Mouse (Mus musculus) cerebellum, postnatal 4 days (tissue): ENCODE data around the gene Yeats2.
"Not testable (repeated sequence)": the region's sequence is repeated elsewhere in the genome, so short reads cannot be mapped to it uniquely, and the experiment has no call there.

Experiments
- DNase-seq, 2 experiments: peaks; one replicate each; pipeline ENCODE4 v3.0.0; 2022; ENCODE audit warnings: low spot score in 2 of 2, mixed read lengths in 1 of 2

Yeats2 gene

DNA sequence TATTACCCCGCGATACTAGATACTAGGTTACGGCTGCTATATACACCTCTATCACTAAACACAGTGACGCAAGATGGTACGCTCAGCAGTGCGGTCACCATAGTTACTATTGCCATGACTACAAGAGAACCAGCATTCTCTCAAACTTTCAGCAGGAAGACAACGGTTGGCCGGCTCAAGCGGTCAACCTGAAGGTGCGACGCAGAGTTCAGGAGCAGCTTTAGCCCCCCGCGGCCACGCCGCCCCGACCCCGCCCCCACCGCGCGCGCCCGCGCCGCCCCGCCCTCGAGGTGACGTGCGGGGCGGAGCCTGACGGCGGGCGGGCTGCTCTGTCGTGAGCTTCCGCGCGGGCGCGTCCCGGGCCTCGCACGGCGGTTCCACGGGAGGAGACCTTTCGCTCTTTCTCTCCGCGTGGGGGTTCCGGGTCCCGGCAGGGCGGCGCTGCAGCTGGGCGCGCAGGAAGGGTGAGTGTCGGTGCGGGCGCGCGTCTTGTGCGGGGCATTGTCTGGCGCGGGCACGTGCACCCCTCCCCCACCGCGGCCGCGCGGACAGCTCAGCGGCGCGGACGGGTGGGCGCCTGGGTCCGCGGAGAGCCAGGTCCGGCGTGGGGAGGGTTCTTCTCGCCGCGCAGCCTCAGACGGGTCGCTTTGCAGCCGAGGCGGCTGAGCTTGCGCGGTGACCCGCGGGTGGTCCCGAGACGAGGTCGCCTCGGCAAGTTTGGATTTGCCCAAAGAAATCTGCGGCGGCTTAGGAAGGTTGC, at the start of gene Yeats2:
Gene Yeats2 (plus strand): TSS at position 292 of the 760 bp plus-strand sequence.
- peak; percentile 67 to 82 for DNase-seq

- DNase-seq = no peak
Observed at GRCm38 (mm10) chr16:20095966-20096365, 44.9 kb upstream of the Yeats2 start.

DNA sequence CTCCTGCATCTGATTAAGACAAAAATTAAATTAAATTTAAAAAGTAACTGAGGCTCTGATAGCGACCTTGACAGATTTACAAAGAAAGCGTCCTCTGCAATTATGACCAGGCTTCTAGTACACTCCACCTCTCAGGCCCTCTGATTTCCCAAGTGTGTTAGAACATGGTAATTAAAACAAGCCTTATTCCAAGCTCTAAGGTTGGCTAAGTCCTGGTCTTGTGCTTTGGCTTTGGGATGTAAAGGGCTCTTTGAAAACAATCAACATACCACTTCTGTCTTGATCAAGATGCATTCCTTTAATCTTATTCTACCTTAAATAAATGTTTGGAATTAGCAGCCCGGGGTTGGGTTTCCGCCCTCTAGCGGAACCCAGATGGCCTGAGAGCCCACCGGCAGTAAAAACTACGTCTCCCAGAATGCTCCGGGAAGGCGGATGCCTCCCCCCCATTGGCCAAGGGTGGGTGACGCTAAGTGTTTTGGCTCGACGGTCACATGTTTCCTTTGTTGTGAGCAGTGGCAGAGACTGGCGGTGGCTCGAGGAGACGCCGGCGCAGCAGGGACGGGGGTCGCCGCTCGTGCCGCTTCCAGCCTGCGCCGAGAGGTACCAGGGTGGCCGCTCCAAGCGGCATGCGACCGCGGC, 43.7 kb upstream of the Yeats2 start, which contains the start of gene Klhl24:
Gene Klhl24 (plus strand): TSS at position 474 of the 642 bp plus-strand sequence.
- peak; percentile 71 to 89 for DNase-seq

GRCm38 (mm10) chr16:20097711-20098374, 43.0 kb upstream of the Yeats2 start:
- DNase-seq = peak; percentile 80 to 84

DNA sequence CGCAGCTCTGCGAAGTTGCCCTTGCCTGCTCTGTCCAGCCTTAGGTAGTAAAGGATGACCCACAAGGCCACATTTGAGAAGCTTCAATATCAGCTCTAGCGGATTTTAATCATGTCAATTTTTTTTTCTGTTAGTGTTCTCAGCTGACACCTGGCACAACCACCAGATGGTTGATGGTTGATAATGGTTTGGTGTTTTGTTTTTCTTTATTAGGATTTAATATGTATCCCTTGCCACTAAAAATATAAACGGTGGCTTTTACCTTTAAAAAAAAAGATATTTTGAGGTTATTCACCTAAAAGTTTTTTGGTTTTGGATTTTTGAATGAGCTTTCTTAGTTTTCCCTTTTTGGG, 42.5 kb upstream of the Yeats2 start:
- no peak for DNase-seq

DNA sequence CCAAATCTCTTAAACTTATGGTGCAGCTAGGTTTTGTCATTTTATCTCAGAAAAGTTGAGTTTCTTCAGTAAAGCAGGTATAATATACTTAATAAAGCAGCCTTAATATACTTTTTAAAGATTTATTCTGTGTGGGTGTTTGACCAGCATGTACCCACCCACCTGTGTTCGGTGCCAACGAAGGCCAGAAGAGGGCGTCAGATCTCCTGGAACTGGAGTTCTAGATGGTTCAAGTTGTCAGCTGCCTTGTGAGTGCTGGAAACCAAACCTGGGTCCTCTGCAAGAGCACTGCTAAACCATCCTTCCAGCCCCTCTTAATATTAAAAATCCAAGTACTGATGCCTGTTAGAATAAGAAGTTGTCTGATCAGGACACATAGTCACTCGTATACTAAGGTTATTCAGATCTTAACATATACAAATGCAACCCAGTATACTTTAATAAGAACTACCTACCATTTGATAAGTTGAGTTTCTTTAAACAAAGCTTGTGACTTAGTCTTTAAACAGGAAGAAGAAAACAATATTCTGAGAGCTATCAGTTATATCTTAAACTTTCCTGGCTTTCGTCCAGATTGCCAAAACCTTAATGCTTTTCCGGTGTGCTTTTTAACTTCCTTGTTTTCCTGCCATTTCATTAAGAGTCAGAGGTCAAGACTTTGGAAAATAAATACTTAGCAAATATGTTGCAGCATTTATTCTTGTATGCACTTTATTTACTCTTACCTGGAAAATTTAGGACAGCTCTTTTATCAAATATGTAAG, 41.8 kb upstream of the Yeats2 start:
- no peak for DNase-seq

DNA sequence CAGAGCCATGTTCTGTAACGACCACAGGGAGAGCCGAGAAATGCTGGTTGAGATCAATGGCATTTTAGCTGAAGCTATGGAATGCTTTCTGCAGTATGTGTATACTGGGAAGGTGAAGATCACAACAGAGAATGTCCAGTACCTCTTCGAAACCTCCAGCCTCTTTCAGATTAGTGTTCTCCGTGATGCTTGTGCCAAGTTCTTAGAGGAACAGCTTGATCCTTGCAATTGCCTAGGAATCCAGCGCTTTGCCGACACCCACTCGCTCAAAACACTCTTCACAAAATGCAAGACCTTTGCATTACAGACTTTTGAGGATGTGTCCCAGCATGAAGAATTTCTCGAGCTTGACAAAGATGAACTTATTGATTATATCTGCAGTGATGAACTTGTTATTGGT, 33.9 kb upstream of the Yeats2 start:
- DNase-seq = no peak

DNA sequence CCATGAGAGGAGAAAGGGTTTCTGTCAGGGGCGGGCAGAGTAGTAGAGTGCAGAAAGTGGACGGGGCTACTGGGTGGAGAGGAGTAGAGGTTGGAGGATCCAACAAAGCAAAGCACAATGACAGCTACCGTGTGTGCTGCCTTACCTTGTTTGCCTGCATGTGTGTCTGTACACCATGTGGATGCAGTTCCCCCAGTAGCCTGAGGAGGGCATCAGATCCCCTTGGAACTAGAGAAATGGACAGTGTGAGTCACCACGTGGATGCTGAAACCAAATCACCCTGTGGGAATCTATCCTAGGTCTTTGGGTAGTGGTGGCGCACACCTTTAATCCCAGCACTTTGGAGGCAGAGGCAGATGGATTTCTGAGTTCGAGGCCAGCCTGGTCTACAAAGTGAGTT, 31.9 kb upstream of the Yeats2 start:
- DNase-seq = no peak

DNA sequence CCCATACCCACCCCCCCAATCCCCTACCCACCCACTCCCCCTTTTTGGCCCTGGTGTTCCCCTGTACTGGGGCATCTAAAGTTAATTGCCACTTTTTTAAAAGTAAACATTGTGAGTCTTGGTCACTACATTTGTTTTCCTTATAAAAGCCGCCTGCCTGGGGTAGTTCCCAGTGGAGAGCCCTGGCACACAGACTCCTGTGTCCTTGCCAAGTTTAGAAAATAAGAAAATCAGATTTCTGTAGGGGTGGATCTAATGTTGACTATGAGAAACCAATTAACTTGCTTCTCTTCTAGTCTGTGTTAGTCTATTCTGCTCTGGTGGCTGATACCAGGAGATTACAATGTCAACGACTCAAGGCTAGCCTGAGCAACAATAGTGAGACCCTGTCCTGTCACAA, 28.2 kb upstream of the Yeats2 start:
- no peak for DNase-seq

DNA sequence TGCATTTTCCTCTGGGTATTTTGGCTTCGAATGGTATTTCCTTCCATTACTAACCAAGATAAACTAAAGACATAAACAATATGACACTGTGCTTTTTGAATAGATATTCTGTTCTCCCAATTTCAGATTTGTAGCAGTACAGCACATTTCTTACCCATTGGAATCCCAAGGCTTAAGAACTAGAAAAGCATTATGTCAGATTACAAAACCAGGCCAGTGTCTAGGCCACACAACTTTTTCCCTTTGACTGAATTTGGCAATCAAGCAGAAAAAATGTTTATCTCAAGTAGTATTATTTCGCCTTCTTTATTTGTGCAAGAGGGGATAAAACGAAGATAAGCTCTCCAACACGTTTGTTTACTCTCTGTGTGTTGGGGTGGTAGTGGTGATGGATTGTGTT, 24.8 kb upstream of the Yeats2 start:
- no peak for DNase-seq

- not testable (repeated sequence) for DNase-seq
Observed at GRCm38 (mm10) chr16:20126319-20126883, 14.5 kb upstream of the Yeats2 start.

DNA sequence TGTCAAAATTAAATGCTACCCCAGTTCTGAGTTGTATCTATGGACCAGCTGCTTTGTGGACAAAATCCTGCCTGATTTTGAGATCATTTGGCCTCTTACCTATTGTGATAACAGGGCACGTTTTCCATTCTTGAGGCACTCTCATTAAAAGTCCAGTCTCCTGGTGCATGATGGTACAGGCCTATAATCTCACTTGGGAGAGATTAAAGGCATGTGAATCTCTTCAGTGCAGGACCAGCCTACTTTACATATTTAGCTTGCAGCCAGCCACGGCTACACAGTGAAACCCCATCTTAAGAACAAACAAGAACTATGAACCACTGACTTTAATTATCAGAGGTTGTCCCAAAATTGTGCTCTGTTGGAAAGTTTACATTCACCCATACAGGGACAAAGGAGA, 10.5 kb upstream of the Yeats2 start:
- DNase-seq = no peak

GRCm38 (mm10) chr16:20144568-20144967, 3.7 kb downstream of the Yeats2 start:
- no peak for DNase-seq

- no peak for DNase-seq
Observed at GRCm38 (mm10) chr16:20151991-20152390, 11.1 kb downstream of the Yeats2 start.

GRCm38 (mm10) chr16:20153742-20154141, 12.9 kb downstream of the Yeats2 start:
- DNase-seq = no peak

DNA sequence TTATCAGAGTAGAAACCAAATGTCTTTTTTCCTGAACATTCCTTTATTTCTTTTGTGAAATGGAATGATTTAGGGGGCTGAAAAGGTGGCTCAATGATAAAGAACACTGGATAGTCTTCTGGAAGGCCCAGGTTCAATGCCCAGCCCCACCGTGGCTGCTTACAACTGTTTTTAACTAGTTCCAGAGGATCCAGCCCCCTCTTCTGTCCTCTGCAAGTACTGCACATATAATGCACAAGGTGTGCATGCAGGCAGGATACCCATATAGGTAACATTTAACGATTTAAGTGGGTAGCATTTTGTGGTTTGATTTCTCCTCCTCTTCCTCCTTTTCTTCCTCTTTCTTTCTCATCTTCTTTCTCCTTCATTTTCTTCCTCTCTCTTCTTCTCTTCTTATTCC, 19.3 kb downstream of the Yeats2 start:
- DNase-seq = no peak

DNA sequence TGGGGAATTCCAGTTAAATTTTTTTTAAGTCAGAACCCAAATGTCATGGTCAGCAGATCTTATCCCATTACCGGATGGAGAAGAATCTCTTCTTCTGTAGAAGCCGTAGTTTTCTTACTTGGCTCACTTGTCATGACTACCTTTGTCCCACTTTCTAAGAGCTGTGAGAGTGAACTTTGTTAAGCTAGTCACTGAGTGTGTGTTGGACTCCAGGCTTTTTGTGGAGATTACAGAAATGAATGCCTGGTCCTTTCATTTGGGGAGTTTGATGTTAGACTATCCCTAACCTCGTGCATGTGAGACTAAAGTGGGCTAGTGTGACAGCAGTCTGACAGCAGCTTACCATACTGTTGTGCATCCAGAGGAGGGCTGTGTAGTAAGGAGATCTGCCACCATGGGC, 28.2 kb downstream of the Yeats2 start:
- DNase-seq = no peak

GRCm38 (mm10) chr16:20169471-20170106, 28.7 kb downstream of the Yeats2 start:
- no peak for DNase-seq

- no peak for DNase-seq
Observed at GRCm38 (mm10) chr16:20179406-20180175, 38.7 kb downstream of the Yeats2 start.

GRCm38 (mm10) chr16:20185368-20185767, 44.5 kb downstream of the Yeats2 start:
- no peak for DNase-seq
